Mouse (Mus musculus): ENCODE measurements around the gene Olfr736.

The Olfr736 gene

GRCm38 (mm10) chr14:50380863-50381262 lies at the start of gene Olfr736:
TSS of gene Olfr736 (plus strand) at chr14:50381163.
- in situ Hi-C loops (cut with MboI; ENCODE audit: low sequenced_read_pairs), result no loop called here

- in situ Hi-C loops (cut with MboI; ENCODE audit: low sequenced_read_pairs), result no loop called here
Measured at GRCm38 (mm10) chr14:50348796-50349195, 32.2 kb upstream of the Olfr736 start, which contains the start of gene Olfr735. TSS of gene Olfr735 (minus strand) at chr14:50348872.

GRCm38 (mm10) chr14:50352438-50352837 lies 28.5 kb upstream of the Olfr736 start:
- in situ Hi-C loops (cut with MboI; ENCODE audit: low sequenced_read_pairs), result no loop called here

GRCm38 (mm10) chr14:50356725-50357124 lies 24.2 kb upstream of the Olfr736 start:
- in situ Hi-C loops (cut with MboI; ENCODE audit: low sequenced_read_pairs), result no loop called here

- in situ Hi-C loops (cut with MboI; ENCODE audit: low sequenced_read_pairs), result no loop called here
Measured at GRCm38 (mm10) chr14:50357593-50357992, 23.4 kb upstream of the Olfr736 start, which contains the start of gene Tlr11. TSS of gene Tlr11 (plus strand) at chr14:50357914.

GRCm38 (mm10) chr14:50360480-50360879 lies 20.5 kb upstream of the Olfr736 start:
- in situ Hi-C loops (cut with MboI; ENCODE audit: low sequenced_read_pairs), result no loop called here

DNA sequence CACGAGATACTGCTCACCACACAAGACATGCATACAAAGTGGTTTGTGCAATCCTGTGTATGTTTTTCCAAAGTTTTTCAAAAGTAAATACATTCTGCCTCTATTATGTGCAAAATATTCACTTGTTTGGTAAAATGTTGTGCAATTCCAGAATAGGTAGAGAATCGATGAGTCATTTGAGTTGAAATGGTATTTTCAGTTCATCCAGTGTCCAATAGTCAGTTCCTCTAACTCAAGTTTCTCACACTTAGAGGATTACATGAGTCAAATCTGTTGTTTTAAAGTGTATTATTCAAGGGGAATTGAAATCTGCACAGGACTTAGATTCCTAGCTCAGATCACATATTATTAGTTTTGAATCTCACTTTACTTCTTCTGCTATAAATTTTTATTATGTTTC lies 17.4 kb upstream of the Olfr736 start:
- in situ Hi-C loops (cut with MboI; ENCODE audit: low sequenced_read_pairs), result no loop called here

DNA sequence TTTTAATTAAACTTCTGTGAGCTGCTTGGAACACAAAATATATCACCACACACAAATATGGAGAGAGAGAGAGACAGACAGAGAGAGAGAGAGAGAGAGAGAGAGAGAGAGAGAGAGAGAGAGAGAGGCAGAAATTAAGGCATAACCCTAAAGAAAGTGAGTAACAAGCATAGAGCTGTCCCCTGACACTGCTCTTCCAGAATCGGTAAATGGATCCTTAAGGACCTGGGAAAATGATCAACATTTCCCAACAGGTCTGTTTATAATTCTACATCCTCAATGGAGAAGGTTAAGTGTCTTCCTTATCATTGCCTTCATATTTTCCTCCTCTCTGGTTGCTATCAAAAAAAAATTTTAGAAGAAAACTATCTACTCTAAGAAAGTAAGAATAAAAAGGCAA lies 26.3 kb downstream of the Olfr736 start, which contains the start of gene Olfr738:
Gene Olfr738, plus strand, starts transcription at position 301 of the 400 bp plus-strand sequence.
- in situ Hi-C loops (cut with MboI; ENCODE audit: low sequenced_read_pairs), result no loop called here

- in situ Hi-C loops (cut with MboI; ENCODE audit: low sequenced_read_pairs), result no loop called here
Measured at GRCm38 (mm10) chr14:50418326-50418725, 37.4 kb downstream of the Olfr736 start, which contains the start of gene Olfr739. TSS of gene Olfr739 (plus strand) at chr14:50418626.
